Mouse (Mus musculus) spleen, adult 18-20 months (tissue): ENCODE results near the gene Lrrfip2.

Experiments
- DNase-seq, 2 experiments: peaks; one replicate each; pipeline ENCODE4 v3.0.0; 2022; ENCODE audit warnings: mixed read lengths in 2 of 2

Gene Lrrfip2

GRCm38 (mm10) chr9:111117126-111117642, at the start of gene Lrrfip2:
Gene Lrrfip2 (plus strand): TSS chr9:111117592.
- DNase-seq: no peak

GRCm38 (mm10) chr9:111070546-111070961, 46.8 kb upstream of the Lrrfip2 start:
- peak in 1 of 2 experiments; percentile 58 for DNase-seq

GRCm38 (mm10) chr9:111072175-111072574, 45.2 kb upstream of the Lrrfip2 start:
- no peak for DNase-seq

- no peak for DNase-seq
Observed at GRCm38 (mm10) chr9:111072971-111073370, 44.4 kb upstream of the Lrrfip2 start.

- no peak for DNase-seq
Observed at GRCm38 (mm10) chr9:111077745-111078144, 39.6 kb upstream of the Lrrfip2 start.

GRCm38 (mm10) chr9:111080801-111081200, 36.6 kb upstream of the Lrrfip2 start:
- DNase-seq: no peak

GRCm38 (mm10) chr9:111081765-111082164, 35.6 kb upstream of the Lrrfip2 start:
- no peak for DNase-seq

GRCm38 (mm10) chr9:111085329-111085728, 32.1 kb upstream of the Lrrfip2 start:
- no peak for DNase-seq

GRCm38 (mm10) chr9:111086137-111086536, 31.3 kb upstream of the Lrrfip2 start:
- DNase-seq: no peak

GRCm38 (mm10) chr9:111086995-111087606, 30.3 kb upstream of the Lrrfip2 start:
- DNase-seq: no peak

GRCm38 (mm10) chr9:111087960-111088359, 29.4 kb upstream of the Lrrfip2 start:
- DNase-seq: no peak

GRCm38 (mm10) chr9:111088886-111089285, 28.5 kb upstream of the Lrrfip2 start:
- DNase-seq: no peak

GRCm38 (mm10) chr9:111092657-111093056, 24.7 kb upstream of the Lrrfip2 start:
- DNase-seq: no peak

GRCm38 (mm10) chr9:111093094-111093493, 24.3 kb upstream of the Lrrfip2 start:
- DNase-seq: peak in 1 of 2 experiments; percentile 54

GRCm38 (mm10) chr9:111094626-111095025, 22.8 kb upstream of the Lrrfip2 start:
- no peak for DNase-seq

- no peak for DNase-seq
Observed at GRCm38 (mm10) chr9:111095710-111096109, 21.7 kb upstream of the Lrrfip2 start.

- DNase-seq: no peak
Observed at GRCm38 (mm10) chr9:111096419-111097326, 20.7 kb upstream of the Lrrfip2 start.

GRCm38 (mm10) chr9:111097543-111097942, 19.8 kb upstream of the Lrrfip2 start:
- DNase-seq: no peak

GRCm38 (mm10) chr9:111100406-111100805, 17.0 kb upstream of the Lrrfip2 start:
- no peak for DNase-seq

- DNase-seq: no peak
Observed at GRCm38 (mm10) chr9:111103293-111103692, 14.1 kb upstream of the Lrrfip2 start.

GRCm38 (mm10) chr9:111103893-111104292, 13.5 kb upstream of the Lrrfip2 start:
- no peak for DNase-seq

- no peak for DNase-seq
Observed at GRCm38 (mm10) chr9:111107863-111108262, 9.5 kb upstream of the Lrrfip2 start.

GRCm38 (mm10) chr9:111117794-111118251, 431 bp downstream of the Lrrfip2 start:
- DNase-seq: peak; percentile 72 to 89
